Mouse (Mus musculus) ES-Bruce4 (cell line): Measurements from ENCODE around the gene Srgap1. TPM values are rescaled to one million over a fixed set of nuclear protein-coding genes. Genes with fewer than 3 reads are reported as not detected.
A peak's percentile ranks its signal among the peaks of the same experiment; 100 is the strongest.

Experiments
- H3K27ac ChIP-seq: 2 replicates; pipeline ENCODE4 v1.5.1; 2012; ENCODE audit warnings: low read length, inconsistent platforms; ENCODE audit not compliant: insufficient read depth
- H3K27me3 ChIP-seq: 2 replicates; pipeline ENCODE4 v1.6.1; 2012; ENCODE audit warnings: mild to moderate bottlenecking, low read length, inconsistent platforms; ENCODE audit not compliant: control insufficient read depth, poor library complexity, insufficient read depth, severe bottlenecking
- H3K36me3 ChIP-seq: 2 replicates; pipeline ENCODE4 v1.6.1; 2012; ENCODE audit warnings: inconsistent platforms, mild to moderate bottlenecking, low read length, moderate library complexity; ENCODE audit not compliant: control insufficient read depth, poor library complexity, insufficient read depth, severe bottlenecking
- H3K4me1 ChIP-seq: one replicate; pipeline ENCODE4 v1.8.1; 2011; ENCODE audit warnings: low read length; ENCODE audit not compliant: control insufficient read depth, insufficient read depth
- H3K4me3 ChIP-seq: 2 replicates; pipeline ENCODE4 v1.5.1; 2011; ENCODE audit warnings: low read depth, mild to moderate bottlenecking, low read length
- H3K9ac ChIP-seq: 2 replicates; pipeline ENCODE4 v1.6.1; 2012; ENCODE audit warnings: low read depth, mild to moderate bottlenecking, inconsistent platforms; ENCODE audit not compliant: poor library complexity, severe bottlenecking
- H3K9me3 ChIP-seq: replicated peaks from 2 replicates; pipeline ENCODE4 v1.6.1; 2012; ENCODE audit warnings: mild to moderate bottlenecking, low read length, inconsistent platforms; ENCODE audit not compliant: control insufficient read depth, poor library complexity, insufficient read depth, severe bottlenecking
- CTCF ChIP-seq: IDR thresholded peaks from one replicate; pipeline ENCODE4 v1.8.1; 2011; ENCODE audit warnings: low read depth, low read length
- EP300 ChIP-seq: IDR thresholded peaks from 2 replicates; pipeline ENCODE4 v1.6.1; 2011; ENCODE audit warnings: low read depth, low read length; ENCODE audit not compliant: insufficient read depth
- POLR2A ChIP-seq: IDR thresholded peaks from one replicate; pipeline ENCODE4 v1.8.1; 2011; ENCODE audit warnings: low read length; ENCODE audit not compliant: insufficient read depth
- polyA plus RNA-seq: library from polyadenylated mRNA; stranded (reverse); fragments of >200 nt; gene quantifications from 2 replicates; pipeline ENCODE4 v1.2.4, GENCODE M21; 2011; ENCODE audit warnings: low read depth; ENCODE audit not compliant: missing spikeins, insufficient read depth, insufficient read length

Srgap1 gene
- polyA plus RNA-seq, 1 experiment, result 8.0 TPM

- Histone ChIP-seq H3K27ac (no peak overlapping the region), H3K9me3 (0 out of 2 replicates have a peak, but pooled peaks cover 2% of the 10 kb centered on the region), H3K4me3 (no peak overlapping the region), H3K9ac (no peak overlapping the region), H3K36me3 (no peaks in the 10 kb centered on the region), H3K4me1 (no peaks in the 10 kb centered on the region), H3K27me3 (no peaks in the 10 kb centered on the region)
- TF ChIP-seq EP300 (no peak), CTCF (peak; percentile 74), POLR2A (no peak)
These were observed 6.7 kb downstream of the Srgap1 start for GRCm38 (mm10) chr10:122040372-122040771.

DNA sequence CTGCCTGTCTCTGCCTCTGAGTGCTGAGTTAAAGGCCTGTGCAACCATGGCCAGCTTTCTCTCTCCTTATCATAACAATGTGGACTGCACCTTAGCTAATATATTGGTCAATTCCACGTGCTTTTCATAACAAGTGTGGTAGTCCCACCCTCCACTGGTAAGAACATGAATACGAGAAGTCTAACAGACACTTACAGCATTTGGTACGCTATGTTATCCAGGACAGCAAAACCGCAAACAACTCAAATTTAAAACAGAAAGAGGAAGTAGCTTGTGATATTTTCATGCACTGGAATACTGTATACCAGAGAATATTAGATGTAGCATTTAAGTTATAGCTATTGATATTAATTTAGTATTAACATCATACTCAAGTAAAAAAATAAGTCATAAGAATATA is 7.5 kb downstream of the Srgap1 start:
- no peak for TF ChIP-seq POLR2A
- TF ChIP-seq EP300, result no peak
- no peak for TF ChIP-seq CTCF
- no peak overlapping the region for H3K4me3 ChIP-seq
- H3K36me3 ChIP-seq, result no peaks in the 10 kb centered on the region

DNA sequence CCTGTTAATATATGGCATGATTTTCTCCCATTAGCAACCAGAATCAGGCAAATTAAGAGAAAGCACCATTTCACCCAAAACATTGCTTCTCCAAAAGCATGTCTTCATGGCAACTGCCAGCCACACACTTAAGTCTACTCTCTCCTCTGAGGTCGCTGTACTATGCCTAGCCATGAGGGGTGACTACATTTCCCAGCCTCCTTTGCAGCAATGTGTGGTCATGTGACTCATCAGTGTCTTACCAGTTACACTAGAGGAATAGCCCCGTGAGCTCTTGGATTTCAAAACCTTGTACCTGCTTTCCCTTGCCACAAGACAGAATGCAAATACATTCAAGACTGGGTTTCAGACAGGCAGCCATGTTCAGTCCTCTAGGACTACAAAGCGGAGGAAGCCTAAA is 8.6 kb downstream of the Srgap1 start:
- TF ChIP-seq POLR2A, result no peak
- no peak for TF ChIP-seq CTCF
- TF ChIP-seq EP300, result no peak
- Histone ChIP-seq H3K9me3 (0 out of 2 replicates have a peak, but pooled peaks cover 2% of the 10 kb centered on the region), H3K4me1 (no peaks in the 10 kb centered on the region), H3K9ac (no peak overlapping the region), H3K36me3 (no peaks in the 10 kb centered on the region), H3K27ac (no peak overlapping the region), H3K27me3 (no peaks in the 10 kb centered on the region), H3K4me3 (no peak overlapping the region)

More for the DNA sequence above, 7.5 kb downstream of the Srgap1 start:
- no peak overlapping the region for H3K27ac ChIP-seq
- H3K9me3 ChIP-seq, result 0 out of 2 replicates have a peak, but pooled peaks cover 2% of the 10 kb centered on the region
- H3K4me1 ChIP-seq, result no peaks in the 10 kb centered on the region
- no peak overlapping the region for H3K9ac ChIP-seq
- no peaks in the 10 kb centered on the region for H3K27me3 ChIP-seq

DNA sequence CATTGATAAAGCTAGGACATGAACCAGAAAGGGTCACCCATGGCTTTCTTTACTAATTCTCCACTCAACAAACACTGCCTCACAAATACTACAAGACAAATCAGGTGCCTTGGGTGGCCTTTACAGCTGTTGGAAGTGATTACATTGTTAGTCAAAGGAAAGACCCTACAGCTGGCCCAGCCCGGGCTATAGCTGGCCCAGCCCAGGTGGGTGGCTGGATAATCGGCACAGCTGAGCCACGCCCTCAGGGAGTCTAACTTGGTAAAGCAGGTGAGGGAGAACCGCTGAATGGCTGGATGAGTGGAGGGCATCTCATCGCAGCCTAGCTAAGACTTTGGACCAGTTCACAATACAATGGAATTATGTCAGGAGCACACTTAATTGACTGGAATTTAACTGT is 13.8 kb downstream of the Srgap1 start:
- peaks cover 2% of the 10 kb centered on the region; the same call in 1 of the 2 replicates for H3K9me3 ChIP-seq

DNA sequence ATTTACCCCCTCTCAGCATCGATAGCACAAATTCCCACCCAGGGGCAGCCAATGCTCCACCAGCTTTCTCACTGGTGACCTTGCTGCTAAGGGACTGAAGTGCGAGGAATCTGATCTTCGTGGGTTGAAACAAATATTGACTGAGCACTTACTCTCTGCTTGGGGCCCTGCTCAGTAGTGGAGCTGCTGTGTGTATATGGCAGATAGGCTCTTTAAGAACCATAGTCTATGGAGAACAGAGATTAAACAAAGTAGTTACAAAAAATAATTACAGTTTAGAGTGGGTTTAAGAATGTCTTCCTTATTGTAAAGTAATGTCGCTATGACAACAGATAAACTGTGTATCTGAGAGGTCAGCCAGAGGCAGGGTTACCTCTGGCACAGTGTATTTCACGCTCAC is 16.7 kb downstream of the Srgap1 start:
- no peaks in the 10 kb centered on the region for H3K4me1 ChIP-seq
- H3K27ac ChIP-seq, result no peak overlapping the region
- peaks cover 2% of the 10 kb centered on the region; the same call in 1 of the 2 replicates for H3K9me3 ChIP-seq
- no peak for TF ChIP-seq EP300
- no peak for TF ChIP-seq POLR2A
- no peak for TF ChIP-seq CTCF
- no peak overlapping the region for H3K9ac ChIP-seq
- no peak overlapping the region for H3K4me3 ChIP-seq
- no peaks in the 10 kb centered on the region for H3K36me3 ChIP-seq
- no peaks in the 10 kb centered on the region for H3K27me3 ChIP-seq

More for the DNA sequence above, 13.8 kb downstream of the Srgap1 start:
- Histone ChIP-seq H3K9ac (no peak overlapping the region), H3K4me3 (no peak overlapping the region), H3K27ac (no peak overlapping the region), H3K27me3 (no peaks in the 10 kb centered on the region), H3K4me1 (no peaks in the 10 kb centered on the region), H3K36me3 (no peaks in the 10 kb centered on the region)
- TF ChIP-seq CTCF (no peak), POLR2A (no peak), EP300 (no peak)

GRCm38 (mm10) chr10:122029738-122030137 is 17.4 kb downstream of the Srgap1 start:
- Histone ChIP-seq H3K36me3 (no peaks in the 10 kb centered on the region), H3K27ac (no peak overlapping the region), H3K9me3 (peaks cover 2% of the 10 kb centered on the region; the same call in 1 of the 2 replicates), H3K4me1 (no peaks in the 10 kb centered on the region), H3K4me3 (no peak overlapping the region), H3K27me3 (no peaks in the 10 kb centered on the region), H3K9ac (no peak overlapping the region)
- TF ChIP-seq POLR2A, result no peak
- TF ChIP-seq CTCF, result no peak
- TF ChIP-seq EP300, result no peak
